ENCODE assay signal across 25 mouse cellular contexts in the genomic region with DNA sequence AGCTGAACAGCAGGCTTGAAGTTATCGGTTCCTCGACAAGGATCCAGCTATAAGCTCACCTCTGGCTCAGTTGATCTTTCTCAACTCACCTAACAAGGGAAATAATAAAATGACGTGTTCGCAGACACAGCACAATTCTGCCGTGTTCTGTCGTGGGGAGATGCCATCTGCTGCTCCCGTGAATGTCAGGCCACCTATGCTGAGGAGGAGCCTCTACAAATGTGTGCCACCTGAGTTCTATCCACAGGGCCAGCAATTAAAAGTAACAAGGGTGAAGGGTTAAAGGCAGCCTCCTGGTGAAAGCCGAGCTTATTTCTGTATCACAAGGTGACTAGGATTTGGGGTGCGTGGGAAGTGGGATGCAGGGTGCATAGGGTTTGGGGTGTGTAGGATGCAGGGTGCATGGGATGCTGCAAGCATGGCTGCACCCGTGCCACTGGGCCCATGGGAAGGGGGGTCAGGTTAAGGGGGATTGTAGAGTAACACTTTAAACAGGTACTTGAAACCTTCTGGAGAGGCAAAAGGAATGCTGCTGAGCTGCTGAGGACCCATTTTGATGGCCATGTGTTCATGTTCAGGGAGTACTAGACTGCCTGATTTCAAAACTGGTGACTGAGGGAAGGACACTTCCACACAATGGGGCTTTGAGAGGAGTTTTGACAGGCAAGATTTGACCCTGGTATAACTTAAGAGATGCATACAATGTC.
DNase-seq lines count a peak whose midpoint lies in the region; ATAC-seq and TF ChIP-seq lines count a peak whose summit lies in the region.
"Had no signal": no experiment of that assay in that cellular context is flagged by ENCODE, and none has a peak within 500 bp of the region (broad histone marks: within the 10 kb centered on the region; RNA-seq: fewer than 3 reads in every experiment).

No protein-coding gene starts in this region.

- peaks cover 9% of the 10 kb centered on the region; the same call in 1 of the 2 replicates for H3K27me3 ChIP-seq in lung, embryonic 14.5 days (ENCODE audit: insufficient read depth, low read length)
- H3K27me3 ChIP-seq: liver, embryonic 13.5 days; neural tube, embryonic 15.5 days; stomach, embryonic 15.5 days had no signal

- H3K9me3 ChIP-seq in lung, embryonic 14.5 days (ENCODE audit: low read depth, low read length), result no peaks in the 10 kb centered on the region
- H3K9me3 ChIP-seq: limb, embryonic 10.5 days; limb, embryonic 15.5 days; liver, embryonic 13.5 days; neural tube, embryonic 15.5 days; stomach, embryonic 15.5 days had no signal

- 69% methylated on average over 10 of the region's 10 CpGs for WGBS in lung, embryonic 14.5 days

- H3K9ac ChIP-seq in lung, embryonic 14.5 days, result no peak overlapping the region
- H3K9ac ChIP-seq: hindbrain, embryonic 14.5 days; limb, embryonic 15.5 days; liver, embryonic 13.5 days; neural tube, embryonic 15.5 days; stomach, embryonic 15.5 days had no signal

- no peak overlapping the region for H3K4me2 ChIP-seq in lung, embryonic 14.5 days
- H3K4me2 ChIP-seq: heart, embryonic 11.5 days; hindbrain, embryonic 14.5 days; limb, embryonic 15.5 days; liver, embryonic 13.5 days; neural tube, embryonic 15.5 days; stomach, embryonic 15.5 days had no signal

- H3K36me3 ChIP-seq in lung, embryonic 14.5 days (ENCODE audit: insufficient read depth), result no peaks in the 10 kb centered on the region
- H3K36me3 ChIP-seq: G1E; limb, embryonic 10.5 days; limb, embryonic 15.5 days; liver, embryonic 13.5 days; neural tube, embryonic 15.5 days; stomach, embryonic 15.5 days had no signal

- no peaks in the 10 kb centered on the region; the same call in 1 of the 2 replicates for H3K4me1 ChIP-seq in lung, embryonic 14.5 days (ENCODE audit: insufficient read depth)
- H3K4me1 ChIP-seq: liver, embryonic 13.5 days; stomach, embryonic 15.5 days had no signal

- H3K27ac ChIP-seq in lung, embryonic 14.5 days (ENCODE audit: low read depth), result no peak overlapping the region
- H3K27ac ChIP-seq: hindbrain, embryonic 14.5 days; limb, embryonic 10.5 days; limb, embryonic 15.5 days; liver, embryonic 13.5 days; macrophage; neural tube, embryonic 15.5 days; stomach, embryonic 15.5 days had no signal

- intact Hi-C loops in heart, postnatal 14 days (cut with DNase I), result no loop called here

- no peak for DNase-seq in cerebellum, adult 11 months
- DNase-seq in cerebellum, adult 9-11 months, result peak; percentile 59
- peak; percentile 34 for DNase-seq in lung, embryonic 14.5 days
- peak; percentile 6 for DNase-seq in lung, postnatal 14 days
- DNase-seq in heart, postnatal 14 days, result no peak
- no peak for DNase-seq in heart, postnatal 4 days
- DNase-seq in adrenal gland, postnatal 25 days, result no peak
- DNase-seq: adrenal gland, adult 8-10 months; gastrocnemius, postnatal 36 days; heart, adult 18-20 months; kidney, adult 18-20 months; liver, embryonic 13.5 days; midbrain, embryonic 14.5 days; retina, postnatal 1 day; right cerebral cortex, postnatal 14 days had no signal

- no peak for TF ChIP-seq CTCF in lung, embryonic 14.5 days (IDR thresholded peaks at IDR 0.05; ENCODE audit: low read depth)

- H3K4me3 ChIP-seq in lung, embryonic 14.5 days (ENCODE audit: low read depth, low read length), result no peak overlapping the region
- H3K4me3 ChIP-seq: limb, embryonic 10.5 days; limb, embryonic 15.5 days; liver, embryonic 13.5 days; neural tube, embryonic 15.5 days; stomach, embryonic 15.5 days had no signal

- ATAC-seq in cerebellum, adult (ENCODE audit: insufficient number of reproducible peaks, low FRiP score, low TSS enrichment), result 0 out of 2 replicates have a peak, but pooled peaks have one; percentile 31
- peak; percentile 71; the same call in 1 of the 2 replicates for ATAC-seq in lung, embryonic 14.5 days (ENCODE audit: insufficient read depth)
- ATAC-seq: forebrain, embryonic 14.5 days had no signal

Comparison
In these comparisons a context has a peak if more than half of its experiments do, and no peak if none do; other contexts are left out.
1. DNase-seq: peak in cerebellum, adult 9-11 months (single experiment), lung, embryonic 14.5 days (single experiment) and lung, postnatal 14 days (single experiment); none in cerebellum, adult 11 months (single experiment), heart, postnatal 14 days (0 of 2), heart, postnatal 4 days (single experiment) and adrenal gland, postnatal 25 days (single experiment).